Comparison of ENCODE assay signal across 18 mouse cellular contexts in the genomic region with DNA sequence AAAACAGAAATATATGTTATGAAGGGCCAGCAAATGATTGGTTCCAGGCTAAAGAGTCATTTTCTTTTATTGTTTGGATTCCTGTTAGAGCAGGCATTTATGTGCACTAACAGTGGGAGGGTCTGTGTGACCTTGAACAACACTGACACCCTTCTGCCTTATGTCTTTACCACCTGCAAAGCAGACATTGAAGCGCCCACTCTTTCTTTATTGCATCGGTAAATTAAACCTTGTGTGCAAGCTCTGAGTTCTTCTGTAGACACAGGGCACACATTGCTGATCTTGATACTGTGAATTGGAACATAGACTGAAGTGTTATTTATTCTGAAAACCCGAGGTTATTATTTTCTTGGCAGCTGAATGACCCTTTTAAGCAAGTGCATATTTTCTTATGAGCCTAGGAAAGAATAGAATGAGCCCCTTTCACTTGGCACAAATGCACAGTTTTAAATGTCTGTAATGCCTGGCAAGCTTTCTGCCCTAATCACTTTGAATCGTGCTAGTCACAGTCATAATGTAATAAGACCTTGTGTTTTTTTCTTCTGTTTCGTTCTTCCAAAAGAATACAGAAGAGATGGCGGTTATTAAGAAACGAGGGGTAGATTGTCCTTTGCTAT.
A peak's percentile ranks its signal among the peaks of the same experiment; 100 is the strongest.
DNase-seq lines count a peak whose midpoint lies in the region; ATAC-seq and TF ChIP-seq lines count a peak whose summit lies in the region.
"Had no signal": no experiment of that assay in that cellular context is flagged by ENCODE, and none has a peak within 500 bp of the region (broad histone marks: within the 10 kb centered on the region; RNA-seq: fewer than 3 reads in every experiment).

No protein-coding gene starts in this region.

- no peak overlapping the region for H3K9ac ChIP-seq in forebrain, embryonic 15.5 days (replicated peaks)
- H3K9ac ChIP-seq: heart, embryonic 13.5 days; hindbrain, embryonic 15.5 days had no signal

- no peak overlapping the region for H3K4me3 ChIP-seq in forebrain, embryonic 15.5 days
- H3K4me3 ChIP-seq: heart, embryonic 13.5 days; hindbrain, embryonic 15.5 days had no signal

- peaks cover 7% of the 10 kb centered on the region; the same call in 1 of the 2 replicates for H3K4me1 ChIP-seq in forebrain, embryonic 15.5 days
- H3K4me1 ChIP-seq: heart, embryonic 13.5 days; hindbrain, embryonic 15.5 days had no signal

- H3K9me3 ChIP-seq in forebrain, embryonic 15.5 days: no peaks in the 10 kb centered on the region

- no peak for TF ChIP-seq CTCF in brain, embryonic 14.5 days (IDR thresholded peaks at IDR 0.05; ENCODE audit: borderline replicate concordance, extremely low read depth, insufficient read depth, insufficient read length)

- H3K27ac ChIP-seq in forebrain, embryonic 15.5 days (replicated peaks): no peak overlapping the region; the same call in 1 of the 2 replicates
- H3K27ac ChIP-seq: heart, embryonic 13.5 days; hindbrain, embryonic 15.5 days had no signal

- no peaks in the 10 kb centered on the region for H3K36me3 ChIP-seq in forebrain, embryonic 15.5 days
- H3K36me3 ChIP-seq: heart, embryonic 13.5 days; hindbrain, embryonic 15.5 days had no signal

- TF ChIP-seq POLR2A in brain, embryonic 14.5 days (IDR thresholded peaks at IDR 0.05; ENCODE audit: borderline replicate concordance, extremely low read depth, insufficient read depth, insufficient read length, poor library complexity, severe bottlenecking): no peak

- H3K4me2 ChIP-seq in forebrain, embryonic 15.5 days (replicated peaks): no peak overlapping the region
- H3K4me2 ChIP-seq: heart, embryonic 13.5 days; hindbrain, embryonic 15.5 days had no signal

- H3K27me3 ChIP-seq in forebrain, embryonic 15.5 days: no peaks in the 10 kb centered on the region
- H3K27me3 ChIP-seq: heart, embryonic 13.5 days; hindbrain, embryonic 15.5 days had no signal

- intact Hi-C loops in gastrocnemius, postnatal 36 days (cut with DNase I): no loop called here

- WGBS in forebrain, embryonic 15.5 days: 19% methylated on average over 7 of the region's 7 CpGs

- ATAC-seq in forebrain, embryonic 15.5 days (replicated peaks): peak; percentile 89
- ATAC-seq: inflammation-experienced regulatory T-cells, adult 6 months; intestine, postnatal 0 days had no signal

- DNase-seq in heart, adult 11 months: peak; percentile 8
- DNase-seq in heart, adult 18-20 months: no peak
- DNase-seq in brain, embryonic 14.5 days (ENCODE audit: low read depth): peak; percentile 87
- DNase-seq in hindlimb bud, embryonic 11.5 days (ENCODE audit: extremely low spot score, low read depth, low spot score): peak; percentile 8
- DNase-seq in gastrocnemius, postnatal 36 days: no peak
- no peak for DNase-seq in liver
- no peak for DNase-seq in embryo, embryonic 9.5 days (ENCODE audit: extremely low spot score)
- DNase-seq: adrenal gland, adult 8-10 months; cerebellum, adult 11-12 months; cerebellum, adult 9-11 months; cerebellum, postnatal 36 days; gastrocnemius, postnatal 10 days; heart, postnatal 36 days had no signal

Comparison
In these comparisons a context has a peak if more than half of its experiments do, and no peak if none do; other contexts are left out.
1. DNase-seq: peak in heart, adult 11 months (single experiment), brain, embryonic 14.5 days (single experiment) and hindlimb bud, embryonic 11.5 days (single experiment); none in heart, adult 18-20 months (0 of 2), gastrocnemius, postnatal 36 days (0 of 2), liver (single experiment) and embryo, embryonic 9.5 days (single experiment).